Mouse (Mus musculus) heart, adult 11 months (tissue): ENCODE data around the gene Mybl2.

Source experiments
- DNase-seq: peaks from one replicate; pipeline ENCODE4 v3.0.0; 2022

The Mybl2 gene

GRCm38 (mm10) chr2:163073023-163073757, 18.7 kb downstream of the Mybl2 start:
- no peak for DNase-seq

DNA sequence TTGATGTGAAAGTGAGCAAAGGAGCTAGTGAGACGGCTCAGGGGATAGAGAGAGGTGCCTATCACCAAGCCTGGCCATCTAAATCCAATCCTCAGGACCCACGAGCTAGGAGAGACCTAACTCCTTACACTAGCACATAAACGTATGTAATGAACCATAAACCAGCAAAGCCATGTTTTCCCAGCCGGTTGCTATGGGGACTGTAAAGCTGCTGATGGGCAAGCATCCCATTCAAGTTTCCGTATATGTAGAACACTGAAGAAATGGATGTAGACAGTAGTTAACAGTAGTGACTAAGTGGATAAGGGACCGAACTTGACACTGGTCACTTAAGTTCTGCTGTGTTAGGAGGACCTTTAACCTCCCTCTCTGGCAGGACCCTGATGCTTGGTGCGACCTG, 19.5 kb downstream of the Mybl2 start:
- no peak for DNase-seq

- DNase-seq = no peak
Observed at GRCm38 (mm10) chr2:163074808-163075207, 20.3 kb downstream of the Mybl2 start.

- no peak for DNase-seq
Observed at GRCm38 (mm10) chr2:163075234-163075633, 20.7 kb downstream of the Mybl2 start.

DNA sequence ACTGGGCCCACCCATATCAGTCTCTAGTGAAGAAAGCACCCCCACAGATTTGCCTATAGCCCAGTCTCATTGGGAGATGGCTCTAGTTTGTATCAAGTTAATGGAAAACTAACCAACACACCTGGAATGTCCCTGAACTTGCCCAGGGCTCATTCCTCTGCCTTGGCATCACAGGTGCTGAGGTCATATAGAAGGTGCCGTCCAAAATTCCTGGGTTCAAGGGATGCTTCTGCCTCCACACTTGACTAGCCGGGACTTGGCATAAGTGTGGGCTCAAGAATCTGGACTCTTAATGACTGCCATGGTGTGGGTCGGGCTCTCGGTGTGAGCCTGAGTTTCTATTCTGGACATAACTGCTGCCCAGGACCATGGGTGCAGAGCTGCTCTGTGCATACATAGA, 24.6 kb downstream of the Mybl2 start:
- DNase-seq = no peak

GRCm38 (mm10) chr2:163082591-163082990, 28.1 kb downstream of the Mybl2 start:
- DNase-seq = no peak

DNA sequence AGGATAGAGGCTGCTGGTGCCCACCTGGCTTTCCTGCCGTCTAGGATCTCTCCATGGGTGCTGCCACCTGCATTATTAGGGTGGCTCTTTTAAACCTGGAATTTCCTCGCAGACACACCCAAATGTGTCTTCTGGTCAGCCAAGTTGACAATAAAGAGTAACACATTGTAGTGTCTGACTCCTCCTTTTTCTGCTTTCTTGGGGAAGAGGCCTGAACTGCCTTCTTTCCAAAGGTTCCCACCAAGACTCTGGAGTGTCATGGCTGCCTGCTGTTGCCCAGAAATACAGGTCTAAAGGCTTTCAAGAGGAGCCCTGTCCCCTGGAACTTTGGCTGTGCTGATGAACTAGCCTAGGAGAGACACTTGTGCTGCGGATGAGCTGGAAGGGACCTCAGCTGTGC, 30.0 kb downstream of the Mybl2 start:
- DNase-seq = no peak

DNA sequence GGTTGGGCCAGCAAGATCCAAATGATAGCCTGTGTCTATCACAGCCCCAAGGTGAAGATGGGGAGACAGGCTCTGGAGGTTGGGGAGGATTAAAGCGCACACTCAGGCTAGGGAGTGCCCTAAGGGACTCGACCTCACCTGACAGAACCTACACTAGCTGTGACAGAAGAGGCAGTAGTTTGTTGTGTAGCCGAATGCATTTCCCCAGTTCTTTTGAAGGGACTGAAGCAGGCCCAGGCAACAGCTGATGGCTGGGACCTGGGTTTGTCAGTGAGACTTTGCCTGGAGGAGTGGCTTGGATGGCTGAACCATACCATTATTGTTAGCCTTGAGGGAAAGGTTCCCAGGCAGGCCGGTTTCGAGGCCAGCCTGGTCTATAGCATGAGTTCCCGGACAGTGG, 30.6 kb downstream of the Mybl2 start:
- no peak for DNase-seq

- no peak for DNase-seq
Observed at GRCm38 (mm10) chr2:163086561-163086960, 32.1 kb downstream of the Mybl2 start.

DNA sequence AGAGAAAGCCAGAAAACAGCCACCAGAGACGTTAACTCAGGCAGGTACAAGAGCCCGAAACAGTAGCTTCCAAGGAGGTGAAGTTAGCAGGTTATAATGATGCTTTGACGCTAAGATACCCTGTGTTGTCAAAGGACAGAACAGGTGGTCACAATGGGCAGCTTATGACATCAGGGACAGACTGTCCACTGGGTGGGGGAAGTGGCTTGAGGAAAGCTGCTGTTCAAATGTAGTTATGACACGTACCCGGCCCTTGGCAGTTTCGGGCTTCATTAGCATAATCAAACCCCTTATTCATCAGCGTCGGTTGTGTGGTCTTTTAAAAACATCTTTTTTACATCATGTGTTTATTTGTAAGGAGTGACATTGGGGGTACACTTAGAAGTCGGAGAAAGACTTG, 33.2 kb downstream of the Mybl2 start, which contains the start of gene Gtsf1l:
Gtsf1l (minus strand) TSS at position 128 of the 400 bp plus-strand sequence.
- DNase-seq = no peak

- no peak for DNase-seq
Observed at GRCm38 (mm10) chr2:163089475-163090123, 35.1 kb downstream of the Mybl2 start.

DNA sequence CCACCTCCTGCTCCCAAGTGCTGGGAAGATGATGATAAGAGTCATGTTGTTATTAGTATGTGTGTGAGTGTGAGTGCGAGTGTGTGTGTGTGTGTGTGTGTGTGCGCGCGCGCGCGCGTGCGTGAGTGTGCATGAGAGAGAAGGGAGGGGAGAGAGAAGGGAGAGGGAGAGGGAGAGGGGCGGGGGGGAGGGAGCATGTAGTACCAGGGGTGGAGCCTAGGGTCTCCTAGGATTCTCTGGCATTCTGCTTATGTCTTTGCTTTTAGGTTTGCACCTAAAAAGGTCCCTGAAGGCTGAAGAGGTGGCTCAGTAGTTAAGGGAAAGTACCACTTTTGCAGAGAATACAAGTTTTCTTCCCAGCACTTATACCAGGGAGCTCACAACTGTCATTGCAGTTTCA, 40.4 kb downstream of the Mybl2 start:
- DNase-seq = no peak

DNA sequence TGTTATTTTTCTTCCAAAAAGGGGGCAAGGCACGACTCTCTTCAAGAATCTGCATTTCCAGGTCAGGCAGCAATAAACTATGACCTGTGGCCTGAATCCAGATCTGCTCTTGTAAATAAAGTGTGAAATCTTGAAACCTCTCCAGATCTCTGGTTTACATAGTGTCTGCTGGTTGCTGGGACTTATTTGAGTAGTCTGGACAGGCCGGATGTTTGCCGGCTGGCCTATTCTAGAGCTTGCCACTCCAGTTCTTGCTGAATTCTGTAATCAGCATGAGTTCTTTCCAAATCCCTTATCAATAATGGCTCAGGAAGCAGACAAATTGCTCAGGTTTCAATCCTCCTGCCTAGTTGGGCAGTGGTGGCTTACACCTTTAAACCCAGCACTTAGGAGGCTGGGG, 41.3 kb downstream of the Mybl2 start:
- no peak for DNase-seq

- DNase-seq = no peak
Observed at GRCm38 (mm10) chr2:163099919-163100318, 45.4 kb downstream of the Mybl2 start.

- DNase-seq = no peak
Observed at GRCm38 (mm10) chr2:163100551-163100950, 46.1 kb downstream of the Mybl2 start.

DNA sequence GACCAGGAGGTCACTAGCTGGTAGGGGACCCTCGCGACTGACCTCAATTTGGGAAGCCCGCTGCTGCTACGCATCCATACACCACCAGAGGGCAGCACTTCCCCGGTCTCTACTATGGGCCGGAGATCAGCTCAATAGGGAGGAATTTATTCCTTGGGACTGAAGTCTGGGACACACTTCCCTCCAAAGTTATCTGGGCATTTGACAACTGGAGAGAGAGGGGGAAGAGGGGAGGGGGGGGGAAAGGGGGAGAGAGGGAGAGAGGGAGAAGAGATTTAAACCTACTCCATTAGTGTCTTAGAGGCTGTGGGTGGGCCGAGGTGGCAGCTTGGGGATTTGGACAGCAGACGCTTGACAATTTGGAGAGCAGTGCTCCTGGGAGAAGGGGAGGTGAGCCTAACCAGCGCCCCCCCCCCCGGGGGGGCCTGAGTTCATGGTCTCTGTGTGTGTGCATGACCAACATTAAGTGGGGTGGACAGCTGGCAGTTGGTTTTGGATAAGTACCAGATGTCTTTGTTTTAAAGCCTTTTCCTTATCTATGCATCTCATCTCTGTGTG, 47.2 kb downstream of the Mybl2 start:
- no peak for DNase-seq

GRCm38 (mm10) chr2:163102216-163102615, 47.7 kb downstream of the Mybl2 start:
- DNase-seq = no peak

DNA sequence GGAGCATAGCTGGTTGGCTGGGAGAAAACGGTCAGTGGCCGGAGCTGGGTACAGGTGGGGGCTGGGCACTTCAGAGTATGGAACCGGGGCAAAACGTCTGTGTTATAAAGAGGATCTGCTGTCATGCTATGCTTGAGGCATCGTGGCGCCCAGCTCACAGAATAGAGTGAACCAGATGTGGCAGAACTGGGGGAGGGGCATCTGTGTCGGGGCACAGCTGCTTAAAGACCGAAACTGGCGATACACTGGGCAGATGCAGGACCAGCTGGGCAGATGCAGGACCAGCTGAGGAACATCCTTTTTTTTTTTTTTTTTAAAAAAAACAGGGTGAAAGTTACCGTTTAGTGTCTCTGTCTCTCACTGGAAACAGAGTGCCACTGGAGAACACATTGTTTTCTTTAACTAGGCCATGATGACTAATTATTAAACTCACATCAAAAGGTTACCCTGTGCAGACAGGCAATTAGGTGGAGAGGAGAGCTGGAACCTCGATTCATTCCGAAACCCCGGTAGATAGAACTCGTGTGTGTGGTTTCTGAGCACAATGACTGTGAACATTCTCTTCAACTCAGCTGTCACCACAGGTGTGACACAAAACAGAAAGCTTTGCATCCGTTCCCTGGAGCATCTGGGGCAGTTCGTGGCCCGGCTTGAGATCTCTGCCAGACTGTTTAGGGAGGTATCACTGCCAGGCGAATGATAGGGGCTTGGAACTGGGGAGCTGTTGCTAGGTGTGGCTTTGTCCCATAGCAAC, 48.6 kb downstream of the Mybl2 start:
- no peak for DNase-seq

DNA sequence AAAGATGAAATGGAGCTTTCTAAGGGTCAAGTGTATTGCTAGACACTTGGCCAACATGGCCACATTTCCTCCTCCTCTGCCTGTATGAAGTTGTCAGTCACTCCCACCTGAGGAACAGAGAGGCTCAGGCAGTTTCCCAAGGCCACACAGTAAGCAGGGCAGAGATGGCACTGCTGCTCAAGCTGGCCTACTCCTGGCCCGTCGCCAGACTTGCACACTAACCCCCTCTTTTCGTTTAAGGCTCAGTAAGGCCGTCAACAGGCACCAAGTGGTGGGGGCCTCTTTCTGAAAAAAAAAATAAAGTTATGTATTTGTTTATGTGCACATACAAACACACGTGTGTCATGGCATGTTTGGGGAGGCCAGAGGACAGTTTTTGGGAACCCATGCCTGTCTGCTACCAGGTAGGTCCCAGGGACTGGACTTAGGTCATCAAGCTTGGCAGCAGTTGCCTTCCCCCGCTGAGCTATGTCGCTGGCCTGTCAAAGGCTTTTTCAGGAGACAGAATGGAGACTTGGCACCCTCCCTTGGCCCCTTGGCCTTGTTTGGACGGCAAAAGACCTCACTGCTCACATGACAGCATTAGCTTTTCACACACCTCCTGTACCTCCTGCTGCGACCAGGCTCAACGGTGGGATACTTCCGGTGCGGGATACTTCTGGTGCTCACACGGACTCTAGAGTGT, 49.7 kb downstream of the Mybl2 start:
- no peak for DNase-seq

- DNase-seq = peak; percentile 56
Observed at GRCm38 (mm10) chr2:163108385-163108784, 53.9 kb downstream of the Mybl2 start.

- DNase-seq = peak; percentile 36
Observed at GRCm38 (mm10) chr2:163110706-163111105, 56.2 kb downstream of the Mybl2 start.

GRCm38 (mm10) chr2:163111413-163112201, 57.1 kb downstream of the Mybl2 start:
- DNase-seq = peak; percentile 76
